Mouse (Mus musculus) heart, adult 2 months (tissue): Measurements from ENCODE around the gene Pias4.

Source experiments
- CTCF ChIP-seq: fragments of 200-600 bp; IDR thresholded peaks from 2 replicates; pipeline ENCODE4 v1.8.1; 2022; ENCODE audit warnings: antibody characterized with exemption, mild to moderate bottlenecking, moderate library complexity
- POLR2A ChIP-seq: fragments of 200-500 bp; IDR thresholded peaks from 2 replicates; pipeline ENCODE4 v1.6.1; 2011; ENCODE audit warnings: mild to moderate bottlenecking, low read depth, low read length, control low read depth; ENCODE audit not compliant: insufficient read depth

GRCm38 (mm10) chr10:81119625-81120024, 48.1 kb downstream of the Pias4 start:
- TF ChIP-seq CTCF (no peak), POLR2A (no peak)
